Mouse (Mus musculus) liver, adult 2 months (tissue): Measurements from ENCODE around the gene Aicda. TPM values are rescaled to one million over a fixed set of nuclear protein-coding genes. Genes with fewer than 3 reads are reported as not detected.

Experiments
- DNase-seq: peaks from one replicate; pipeline ENCODE4 v3.0.0-alpha.2; 2011; ENCODE audit warnings: low read depth, low spot score; ENCODE audit errors: extremely low read depth
- H3K27ac ChIP-seq: fragments of 200-500 bp; replicated peaks from 2 replicates; pipeline ENCODE4 v1.5.1; 2012; ENCODE audit warnings: low read depth, mild to moderate bottlenecking, control low read depth, inconsistent platforms, low read length; ENCODE audit not compliant: insufficient read depth
- H3K27me3 ChIP-seq: fragments of 200-500 bp; 2 replicates; pipeline ENCODE4 v1.6.1; 2012; ENCODE audit warnings: mild to moderate bottlenecking, moderate library complexity, low read length, inconsistent platforms; ENCODE audit not compliant: control insufficient read depth, insufficient read depth
- H3K36me3 ChIP-seq: fragments of 200-500 bp; 2 replicates; pipeline ENCODE4 v1.6.1; 2012; ENCODE audit warnings: low read length, inconsistent platforms; ENCODE audit not compliant: control insufficient read depth, insufficient read depth
- H3K4me1 ChIP-seq: fragments of 200-500 bp; 2 replicates; pipeline ENCODE4 v1.6.1; 2011; ENCODE audit warnings: low read length; ENCODE audit not compliant: control insufficient read depth, insufficient read depth
- H3K4me3 ChIP-seq: fragments of 200-500 bp; 2 replicates; pipeline ENCODE4 v1.5.1; 2011; ENCODE audit warnings: low read depth, mild to moderate bottlenecking, control low read depth, low read length, moderate library complexity; ENCODE audit not compliant: insufficient read depth
- H3K79me2 ChIP-seq: fragments of 200-500 bp; 2 replicates; pipeline ENCODE4 v1.6.1; 2012; ENCODE audit warnings: inconsistent platforms, mild to moderate bottlenecking, low read length, moderate library complexity; ENCODE audit not compliant: control insufficient read depth, insufficient read depth
- H3K9ac ChIP-seq: fragments of 200-500 bp; 2 replicates; pipeline ENCODE4 v1.6.1; 2012; ENCODE audit warnings: low read depth, mild to moderate bottlenecking, control low read depth, inconsistent platforms, low read length
- CTCF ChIP-seq: fragments of 200-500 bp; IDR thresholded peaks from 2 replicates; pipeline ENCODE4 v1.5.1; 2011; ENCODE audit warnings: low read depth, low read length, control low read depth
- POLR2A ChIP-seq: fragments of 200-500 bp; IDR thresholded peaks from 2 replicates; pipeline ENCODE4 v1.6.1; 2011; ENCODE audit warnings: low read length, control low read depth; ENCODE audit not compliant: insufficient read depth; ENCODE audit errors: extremely low read depth
- WGBS: fragments of 180-500 bp; shearing (Covaris S2); methylation state at CpG from one replicate; pipeline ENCODE4 v1.1.7; 2018; 5-methylcytosine and 5-hydroxymethylcytosine counted together
- polyA plus RNA-seq: library from polyadenylated mRNA; depleted of rRNA; stranded (reverse); fragments of >200 nt; gene quantifications from 2 replicates; pipeline ENCODE4 v1.2.3, GENCODE M21; 2012
- total RNA-seq: library from RNA; depleted of rRNA; stranded (reverse); fragments of >200 nt; gene quantifications from 2 replicates; pipeline ENCODE4 v1.2.3, GENCODE M21; 2014

Gene Aicda
- total and polyA plus RNA-seq, 2 experiments: not detected

DNA sequence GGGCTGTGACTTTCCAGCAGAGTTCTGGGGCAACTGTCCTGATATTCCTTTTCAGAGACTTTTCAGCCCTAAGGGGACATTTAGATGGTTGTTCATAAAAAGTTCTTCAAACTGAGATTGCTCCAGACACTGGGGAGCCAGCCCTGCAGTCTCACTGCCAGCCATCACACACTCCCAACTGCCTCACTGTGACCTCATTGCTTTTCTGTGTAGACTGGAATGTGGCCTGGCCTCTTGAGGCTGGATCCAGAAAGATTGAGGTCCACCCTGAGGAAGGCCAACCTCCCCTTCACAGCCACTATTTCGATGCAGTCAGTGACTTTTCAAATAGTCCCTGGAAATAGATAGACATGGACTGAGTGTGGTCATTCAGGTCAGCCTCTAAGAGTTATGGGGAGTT, 35.9 kb upstream of the Aicda start:
- Histone ChIP-seq H3K9ac (no peak overlapping the region), H3K36me3 (no peaks in the 10 kb centered on the region), H3K27ac (no peak overlapping the region), H3K79me2 (no peaks in the 10 kb centered on the region), H3K4me1 (no peaks in the 10 kb centered on the region), H3K27me3 (no peaks in the 10 kb centered on the region), H3K4me3 (no peak overlapping the region)
- 55% methylated on average over 1 of the region's 1 CpGs for WGBS
- no peak for DNase-seq
- TF ChIP-seq CTCF: no peak
- no peak for TF ChIP-seq POLR2A

DNA sequence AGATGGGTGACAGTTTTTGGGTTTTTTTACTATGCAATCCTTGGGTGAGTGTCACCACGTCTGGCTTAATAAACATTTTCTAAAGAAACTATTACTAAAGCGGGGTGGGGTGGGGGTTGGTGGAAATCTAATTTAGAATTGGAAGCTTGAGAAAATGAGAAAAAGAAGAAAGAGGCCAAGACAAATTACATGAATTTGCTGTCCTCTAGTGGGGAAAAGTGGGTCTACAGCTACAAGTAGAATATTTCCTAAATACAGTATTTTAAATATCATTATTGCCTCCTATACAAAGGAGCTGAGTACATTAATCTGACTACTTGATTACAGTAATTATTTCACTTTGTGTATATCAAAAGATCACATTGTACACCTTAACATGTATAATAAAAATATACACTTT, 34.2 kb upstream of the Aicda start:
- H3K27ac ChIP-seq: no peak overlapping the region
- no peaks in the 10 kb centered on the region for H3K27me3 ChIP-seq
- H3K4me3 ChIP-seq: no peak overlapping the region
- TF ChIP-seq POLR2A (no peak), CTCF (no peak)
- no peaks in the 10 kb centered on the region for H3K79me2 ChIP-seq
- H3K4me1 ChIP-seq: no peaks in the 10 kb centered on the region
- WGBS: 42% methylated on average over 2 of the region's 2 CpGs
- no peak overlapping the region for H3K9ac ChIP-seq
- H3K36me3 ChIP-seq: no peaks in the 10 kb centered on the region
- DNase-seq: no peak

DNA sequence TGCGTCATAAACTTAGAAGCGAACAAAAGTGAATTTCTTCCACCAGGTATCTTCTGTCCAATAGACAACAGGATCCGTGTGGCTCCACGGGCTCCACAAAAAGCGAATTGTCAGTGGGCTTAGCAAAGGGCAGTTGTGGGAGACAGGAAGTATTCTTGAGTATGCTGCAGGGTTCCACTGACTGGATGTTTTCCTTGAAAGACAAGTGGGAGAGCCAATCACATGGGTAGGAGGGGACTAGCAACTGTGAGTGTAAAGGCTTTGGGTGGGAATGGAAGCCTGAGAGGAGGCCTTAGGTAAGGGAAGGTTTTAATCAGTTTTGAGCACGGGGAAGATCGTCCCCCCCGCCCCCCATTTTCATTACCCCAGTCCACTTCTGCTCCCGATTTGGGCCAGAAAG, 31.0 kb upstream of the Aicda start:
- DNase-seq: no peak
- Histone ChIP-seq H3K27ac (no peak overlapping the region), H3K4me3 (no peak overlapping the region), H3K9ac (no peak overlapping the region), H3K27me3 (no peaks in the 10 kb centered on the region), H3K4me1 (no peaks in the 10 kb centered on the region), H3K36me3 (no peaks in the 10 kb centered on the region), H3K79me2 (no peaks in the 10 kb centered on the region)
- 73% methylated on average over 9 of the region's 9 CpGs for WGBS
- no peak for TF ChIP-seq POLR2A
- TF ChIP-seq CTCF: no peak

DNA sequence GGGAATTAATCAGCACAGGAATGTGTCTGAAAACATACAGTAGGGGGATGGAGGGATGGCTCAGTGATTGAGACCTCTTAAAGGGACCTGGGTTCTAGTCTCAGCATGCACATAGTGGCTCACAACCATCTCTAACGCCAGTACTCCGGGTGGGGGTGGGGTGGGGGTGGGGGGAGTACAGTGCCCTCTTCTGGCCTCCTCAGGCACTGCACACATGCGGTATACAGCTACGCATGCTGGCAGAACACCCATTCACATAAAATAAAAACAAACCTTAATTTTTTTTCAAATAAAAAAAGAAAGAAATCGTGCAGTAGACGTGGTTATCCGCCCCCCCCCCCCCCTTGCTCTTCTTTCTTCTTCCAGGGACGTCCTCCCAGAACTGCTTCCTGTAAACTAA, 30.3 kb upstream of the Aicda start:
- Histone ChIP-seq H3K79me2 (no peaks in the 10 kb centered on the region), H3K4me1 (no peaks in the 10 kb centered on the region), H3K9ac (no peak overlapping the region), H3K27me3 (no peaks in the 10 kb centered on the region), H3K27ac (no peak overlapping the region), H3K36me3 (no peaks in the 10 kb centered on the region), H3K4me3 (no peak overlapping the region)
- TF ChIP-seq CTCF (0 out of 2 replicates have a peak, but pooled peaks have one; percentile 4), POLR2A (no peak)
- DNase-seq: no peak
- 89% methylated on average over 8 of the region's 8 CpGs for WGBS

DNA sequence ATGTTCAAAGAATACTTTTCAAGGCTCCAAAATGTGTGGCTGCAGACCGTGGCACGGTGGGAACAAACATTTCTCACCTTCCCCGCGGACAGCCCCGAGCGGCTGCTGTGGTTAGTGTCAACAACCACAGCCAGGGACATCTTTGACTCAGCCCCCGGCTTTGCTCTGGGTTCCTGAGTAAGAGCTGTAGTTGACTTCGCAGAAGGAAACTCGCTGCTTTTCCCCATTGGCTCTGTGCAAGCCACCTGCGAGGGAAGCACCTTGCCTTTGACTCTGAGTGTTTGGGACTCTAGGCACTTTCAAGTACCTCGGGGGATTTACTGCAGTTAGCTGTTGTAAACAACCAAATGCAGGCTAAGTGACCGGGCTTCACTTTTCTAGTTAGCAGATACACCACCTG, 26.0 kb upstream of the Aicda start:
- Histone ChIP-seq H3K36me3 (no peaks in the 10 kb centered on the region), H3K4me3 (no peak overlapping the region), H3K79me2 (no peaks in the 10 kb centered on the region), H3K9ac (no peak overlapping the region), H3K27me3 (no peaks in the 10 kb centered on the region; the same call in 1 of the 2 replicates), H3K27ac (no peak overlapping the region), H3K4me1 (no peaks in the 10 kb centered on the region)
- WGBS: 13% methylated on average over 12 of the region's 12 CpGs
- DNase-seq: no peak
- no peak for TF ChIP-seq CTCF
- TF ChIP-seq POLR2A: no peak

DNA sequence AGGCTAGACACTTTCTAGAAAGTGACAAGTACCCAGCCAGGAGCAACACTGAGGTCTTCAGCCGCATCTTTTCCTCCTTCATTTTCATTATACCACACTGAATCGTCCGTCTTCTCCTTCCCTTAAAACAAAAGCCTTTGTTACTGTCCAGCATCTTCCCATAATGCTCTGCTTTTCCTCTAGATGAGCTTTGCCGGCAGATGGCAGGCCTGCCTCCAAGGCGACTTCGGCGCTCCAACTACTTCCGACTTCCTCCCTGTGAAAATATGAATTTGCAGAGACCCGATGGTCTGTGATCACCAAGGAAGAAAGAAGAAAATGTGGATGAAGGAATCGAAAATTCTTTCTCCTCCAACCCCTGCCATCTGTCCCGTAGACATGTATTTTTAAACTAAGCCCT, 25.5 kb upstream of the Aicda start:
- Histone ChIP-seq H3K36me3 (no peaks in the 10 kb centered on the region), H3K79me2 (no peaks in the 10 kb centered on the region), H3K9ac (no peak overlapping the region), H3K27me3 (no peaks in the 10 kb centered on the region; the same call in 1 of the 2 replicates), H3K27ac (no peak overlapping the region), H3K4me1 (peaks cover 2% of the 10 kb centered on the region), H3K4me3 (no peak overlapping the region)
- 80% methylated on average over 11 of the region's 11 CpGs for WGBS
- TF ChIP-seq CTCF: no peak
- TF ChIP-seq POLR2A: no peak
- no peak for DNase-seq
